Mouse (Mus musculus): ENCODE data around the gene Coch.
"Not testable (repeated sequence)": the region's sequence is repeated elsewhere in the genome, so short reads cannot be mapped to it uniquely, and the experiment has no call there.

Gene Coch

DNA sequence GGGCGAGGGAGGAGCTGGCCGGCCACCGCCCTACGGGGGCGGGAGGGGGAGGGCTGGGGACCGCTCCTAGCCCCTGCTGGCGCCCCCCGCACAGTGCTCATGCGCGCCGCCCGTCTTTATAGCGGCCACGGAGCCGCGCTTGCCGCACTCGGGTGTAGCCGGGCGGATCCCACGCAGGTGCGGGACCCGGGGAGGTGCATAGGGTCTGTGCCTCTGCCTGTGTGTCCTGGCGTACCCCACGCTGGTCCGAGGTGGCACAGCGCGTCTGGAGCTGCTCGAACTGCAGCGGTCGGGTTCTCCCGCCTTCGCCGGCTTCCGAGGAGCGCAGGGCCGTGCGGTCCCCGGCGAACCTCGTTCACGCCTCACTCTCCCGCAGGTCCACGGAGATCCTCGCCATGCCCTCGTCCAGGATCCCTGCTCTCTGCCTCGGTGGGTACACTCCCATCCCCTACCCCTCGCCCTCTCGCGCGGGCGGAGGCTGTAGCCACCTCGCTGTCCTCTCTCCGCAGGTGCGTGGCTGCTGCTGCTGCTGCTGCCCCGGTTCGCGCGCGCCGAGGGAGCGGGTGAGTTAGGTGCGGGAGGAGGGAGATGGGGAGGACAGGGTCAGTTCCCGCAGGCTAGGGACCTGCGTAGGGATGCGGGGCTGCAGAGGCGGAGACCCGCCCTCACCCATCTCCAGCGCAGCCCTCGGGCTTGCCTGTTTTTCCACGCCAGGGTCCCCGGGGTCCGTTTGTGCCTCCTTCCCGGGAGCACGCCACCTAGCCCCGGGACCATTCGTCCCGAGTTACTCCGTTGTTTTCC, at the start of gene Coch:
Gene Coch (plus strand): TSS at position 113 of the 801 bp plus-strand sequence.
- DNase-seq (ENCODE audit: low spot score): no peak

DNA sequence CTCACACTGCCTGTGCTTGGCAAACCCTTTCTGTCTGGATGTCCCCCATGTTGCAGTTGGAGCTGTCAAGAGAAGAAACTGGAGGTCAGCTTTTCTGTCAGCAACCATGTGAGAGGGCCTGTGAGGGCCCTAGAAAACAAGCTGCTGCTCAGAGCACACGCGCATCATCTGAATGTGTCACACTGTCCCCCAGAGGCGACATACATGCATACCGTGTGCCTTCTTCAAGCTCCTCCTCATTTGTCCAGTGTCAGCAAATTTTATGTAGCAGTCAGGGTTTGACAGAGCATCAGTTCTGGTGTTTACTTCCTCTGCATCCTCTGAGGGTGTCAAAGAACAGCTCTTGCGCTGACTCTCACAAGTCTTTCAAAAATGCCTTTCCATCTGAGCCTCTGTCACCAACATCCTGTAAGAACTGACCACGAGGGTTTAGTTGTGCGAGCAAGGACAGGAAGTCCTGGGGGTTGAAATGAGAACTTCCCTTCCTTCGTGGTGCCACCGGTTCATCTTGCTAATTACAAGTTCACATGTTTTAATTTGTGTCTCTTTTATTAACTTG, 49.7 kb upstream of the Coch start:
- no peak for DNase-seq (ENCODE audit: low spot score)

- no peak for DNase-seq (ENCODE audit: low spot score)
Measured at GRCm38 (mm10) chr12:51555041-51555440, 38.1 kb upstream of the Coch start.

DNA sequence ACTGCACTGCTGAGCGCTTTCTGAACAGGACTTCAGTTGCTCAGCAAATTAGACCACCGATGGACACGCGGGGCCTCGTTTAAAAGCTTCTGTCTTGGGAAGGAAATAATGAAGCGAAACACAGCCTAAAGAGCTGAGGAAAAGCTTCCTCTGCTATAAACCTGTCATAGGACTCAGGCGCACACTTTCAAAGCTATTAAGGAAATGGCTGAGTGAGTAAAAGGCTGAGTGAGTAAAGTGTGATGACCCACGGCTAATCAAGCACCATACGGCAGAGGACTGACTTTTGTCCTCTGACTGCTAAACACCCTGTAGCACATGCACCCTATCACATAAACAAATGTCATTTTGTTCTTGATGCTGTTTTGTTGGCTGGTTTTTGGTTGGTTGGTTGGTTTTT, 31.7 kb upstream of the Coch start:
- DNase-seq (ENCODE audit: low spot score): no peak

- no peak for DNase-seq (ENCODE audit: low spot score)
Measured at GRCm38 (mm10) chr12:51567225-51567624, 25.9 kb upstream of the Coch start.

DNA sequence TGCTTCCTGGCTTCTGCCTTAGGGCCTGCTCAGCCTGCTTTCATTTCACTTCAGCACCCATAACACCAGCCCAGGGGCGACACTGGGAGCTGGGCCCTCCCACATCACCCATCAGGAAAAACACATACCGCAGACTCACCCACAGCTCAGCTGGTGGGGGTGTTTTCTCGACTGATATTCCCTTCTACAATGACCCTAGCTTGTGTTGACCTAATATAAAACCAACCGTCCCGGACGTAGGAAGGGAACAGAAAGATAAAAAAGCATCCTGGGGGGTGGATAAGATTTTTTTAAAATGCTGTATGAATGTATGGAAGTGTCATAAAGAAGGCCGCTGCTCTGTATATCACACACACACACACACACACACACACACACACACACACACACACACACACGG, 23.7 kb upstream of the Coch start:
- no peak for DNase-seq (ENCODE audit: low spot score)

DNA sequence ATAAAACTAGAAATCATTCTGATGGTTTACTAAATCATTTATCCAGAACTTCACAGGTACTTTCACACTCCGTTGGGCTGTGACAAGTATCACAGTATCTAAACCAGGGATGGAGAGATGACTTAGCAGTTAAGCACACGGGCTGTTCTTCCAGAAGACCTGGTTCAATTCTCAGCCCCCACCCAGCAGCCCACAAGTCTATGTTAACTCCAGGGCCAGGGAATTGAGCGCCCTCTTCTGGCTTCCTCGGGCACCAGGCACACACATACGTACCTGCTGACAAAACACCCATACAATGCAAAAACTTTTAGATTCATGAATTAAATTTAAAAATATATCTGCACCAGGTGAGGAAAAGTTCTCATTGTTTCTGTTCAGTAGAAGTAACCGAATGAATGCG, 23.2 kb upstream of the Coch start:
- DNase-seq (ENCODE audit: low spot score): no peak

- DNase-seq (ENCODE audit: low spot score): no peak
Measured at GRCm38 (mm10) chr12:51572651-51573050, 20.5 kb upstream of the Coch start.

- DNase-seq (ENCODE audit: low spot score): not testable (repeated sequence)
Measured at GRCm38 (mm10) chr12:51577816-51578215, 15.3 kb upstream of the Coch start.

DNA sequence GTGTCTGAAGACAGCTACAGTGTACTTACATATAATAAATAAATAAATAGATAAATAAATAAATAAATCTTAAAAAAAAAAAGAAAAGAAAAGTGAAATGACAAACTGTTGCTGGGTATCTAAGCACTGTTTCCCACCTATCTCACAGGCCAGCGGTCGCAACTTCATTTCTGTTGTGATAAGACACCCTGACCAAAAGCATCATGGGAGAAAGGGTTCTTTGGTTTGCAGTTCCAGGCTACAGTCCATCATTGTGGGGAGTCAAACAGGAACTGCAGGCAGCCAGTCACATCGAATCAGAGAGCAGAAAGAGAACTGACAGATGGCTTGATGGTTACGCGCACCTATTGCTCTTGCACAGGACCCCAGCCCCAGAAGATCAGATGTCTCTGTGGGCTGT, 3.9 kb upstream of the Coch start:
- no peak for DNase-seq (ENCODE audit: low spot score)

DNA sequence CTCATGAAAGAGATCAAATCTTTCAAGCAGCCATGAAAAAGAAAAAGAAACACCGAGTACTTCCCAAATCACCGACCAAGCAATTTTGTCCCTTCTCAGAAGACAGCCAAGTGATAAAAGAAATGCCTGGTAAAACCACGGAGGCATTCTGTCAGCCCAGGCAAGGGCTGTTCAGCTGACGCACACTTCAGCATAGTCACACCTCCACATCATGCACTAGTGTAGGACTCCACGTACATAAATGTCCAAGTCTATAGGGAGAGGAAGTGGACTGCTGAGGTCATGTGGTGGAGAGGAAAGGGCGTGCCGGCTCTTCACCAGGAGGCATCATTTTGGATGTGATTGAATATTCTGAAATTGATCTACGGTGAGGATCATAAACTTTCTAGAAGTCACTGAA, 1.2 kb upstream of the Coch start:
- DNase-seq (ENCODE audit: low spot score): no peak

- no peak for DNase-seq (ENCODE audit: low spot score)
Measured at GRCm38 (mm10) chr12:51592888-51593228, 283 bp upstream of the Coch start.

DNA sequence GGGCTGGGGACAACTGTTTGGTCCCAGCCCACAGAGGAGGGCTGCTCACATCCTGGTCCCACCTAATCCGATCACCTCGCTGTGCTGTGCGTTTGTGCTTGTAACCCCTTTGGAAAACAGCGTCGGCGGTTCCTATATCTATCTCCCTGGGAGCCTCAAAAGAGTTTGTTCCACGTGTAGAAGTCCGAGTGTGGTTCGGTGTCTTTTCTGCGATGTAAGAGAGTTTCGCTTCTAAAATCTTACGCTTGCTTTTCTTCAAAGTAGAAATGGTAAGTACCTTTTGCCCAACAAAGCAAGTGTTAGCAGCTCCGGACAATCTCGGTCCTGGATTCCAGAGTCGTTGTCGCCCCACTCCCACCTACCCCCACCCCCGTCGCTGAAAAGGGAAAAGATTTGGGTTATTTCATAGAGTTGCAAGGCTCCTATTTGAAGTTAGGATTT, 909 bp downstream of the Coch start:
- no peak for DNase-seq (ENCODE audit: low spot score)

DNA sequence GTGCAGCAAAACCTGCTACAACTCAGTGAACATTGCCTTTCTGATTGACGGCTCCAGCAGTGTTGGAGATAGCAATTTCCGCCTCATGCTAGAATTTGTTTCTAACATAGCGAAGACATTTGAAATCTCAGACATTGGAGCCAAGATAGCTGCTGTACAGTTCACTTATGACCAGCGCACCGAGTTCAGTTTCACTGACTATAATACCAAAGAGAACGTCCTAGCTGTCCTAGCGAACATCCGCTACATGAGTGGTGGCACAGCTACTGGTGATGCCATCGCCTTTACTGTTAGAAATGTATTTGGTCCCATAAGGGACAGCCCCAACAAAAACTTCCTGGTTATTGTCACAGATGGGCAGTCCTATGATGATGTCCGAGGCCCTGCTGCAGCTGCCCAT, 10.2 kb downstream of the Coch start:
- no peak for DNase-seq (ENCODE audit: low spot score)

GRCm38 (mm10) chr12:51606138-51606537, 13.0 kb downstream of the Coch start:
- no peak for DNase-seq (ENCODE audit: low spot score)

- no peak for DNase-seq (ENCODE audit: low spot score)
Measured at GRCm38 (mm10) chr12:51612361-51612760, 19.2 kb downstream of the Coch start.

- DNase-seq (ENCODE audit: low spot score): no peak
Measured at GRCm38 (mm10) chr12:51620572-51620971, 27.4 kb downstream of the Coch start.

GRCm38 (mm10) chr12:51621161-51621560, 28.0 kb downstream of the Coch start:
- no peak for DNase-seq (ENCODE audit: low spot score)

GRCm38 (mm10) chr12:51622670-51623365, 29.7 kb downstream of the Coch start:
- no peak for DNase-seq (ENCODE audit: low spot score)

DNA sequence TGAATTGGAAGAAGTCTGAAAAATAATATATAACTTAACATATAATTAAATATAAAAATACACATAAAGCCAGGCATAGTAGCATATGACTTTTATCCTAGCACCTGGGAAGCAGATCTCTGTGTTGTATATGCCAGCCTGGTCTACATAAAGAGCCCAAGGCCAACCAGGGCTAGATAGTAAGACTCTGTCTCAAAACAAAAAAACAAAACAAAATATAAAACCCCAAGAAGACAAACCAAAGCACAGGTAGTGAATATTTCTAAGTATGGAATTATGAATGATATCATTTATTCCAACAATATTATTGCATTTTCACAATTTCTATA, 30.2 kb downstream of the Coch start:
- DNase-seq (ENCODE audit: low spot score): no peak

DNA sequence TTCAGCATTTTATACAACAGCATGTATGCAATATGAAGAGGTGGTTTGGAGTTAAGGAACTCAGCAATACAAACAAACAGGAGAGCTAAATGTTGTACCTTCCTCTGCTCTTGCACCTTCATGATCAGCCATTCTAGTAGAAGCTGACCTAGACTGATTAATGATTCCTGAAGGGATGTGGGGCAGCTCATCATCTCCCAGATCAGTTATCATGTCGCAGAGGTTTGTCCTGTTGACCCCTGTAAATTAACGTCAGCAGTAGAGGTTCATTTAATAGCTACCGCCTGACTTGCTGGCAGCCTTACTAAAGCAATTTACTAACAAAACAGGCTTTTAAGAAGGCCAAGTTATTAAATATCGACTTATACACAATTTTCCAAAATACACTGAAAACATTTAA, 40.3 kb downstream of the Coch start:
- no peak for DNase-seq (ENCODE audit: low spot score)

DNA sequence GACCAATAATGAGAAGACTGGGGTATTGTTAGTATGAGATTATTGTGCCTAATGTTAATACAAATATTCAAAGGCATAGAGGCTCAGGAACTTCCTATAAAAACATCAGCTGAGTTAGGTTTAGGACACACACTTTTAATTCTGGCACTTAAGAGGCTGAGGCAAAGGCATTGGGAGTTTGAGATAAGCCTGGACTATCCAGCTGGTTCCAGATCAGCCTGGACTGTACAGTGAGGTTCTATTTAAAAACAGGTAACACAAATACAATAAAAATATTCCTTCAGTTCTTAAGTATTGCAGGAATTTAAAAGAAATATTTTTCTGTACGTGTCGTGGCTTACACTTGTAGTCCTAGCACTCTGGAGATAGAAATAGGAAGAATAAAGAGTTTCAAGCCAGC, 43.1 kb downstream of the Coch start:
- DNase-seq (ENCODE audit: low spot score): no peak

- no peak for DNase-seq (ENCODE audit: low spot score)
Measured at GRCm38 (mm10) chr12:51636689-51637470, 43.7 kb downstream of the Coch start.

All from layer of hippocampus, adult 9-10 months (tissue).